Mouse (Mus musculus) c-Kit-negative CD71-positive TER-119-positive erythroid progenitor cells, embryonic 14.5 days (primary cell): Measurements from ENCODE around the gene Hes3.

ENCODE experiments used
- DNase-seq: peaks from one replicate; pipeline ENCODE4 v3.0.0-alpha.2; 2013; ENCODE audit warnings: low read depth, low spot score

The Hes3 gene

GRCm38 (mm10) chr4:152291562-152291961, at the start of gene Hes3:
Gene Hes3, minus strand, starts transcription at chr4:152291662.
- DNase-seq = no peak

DNA sequence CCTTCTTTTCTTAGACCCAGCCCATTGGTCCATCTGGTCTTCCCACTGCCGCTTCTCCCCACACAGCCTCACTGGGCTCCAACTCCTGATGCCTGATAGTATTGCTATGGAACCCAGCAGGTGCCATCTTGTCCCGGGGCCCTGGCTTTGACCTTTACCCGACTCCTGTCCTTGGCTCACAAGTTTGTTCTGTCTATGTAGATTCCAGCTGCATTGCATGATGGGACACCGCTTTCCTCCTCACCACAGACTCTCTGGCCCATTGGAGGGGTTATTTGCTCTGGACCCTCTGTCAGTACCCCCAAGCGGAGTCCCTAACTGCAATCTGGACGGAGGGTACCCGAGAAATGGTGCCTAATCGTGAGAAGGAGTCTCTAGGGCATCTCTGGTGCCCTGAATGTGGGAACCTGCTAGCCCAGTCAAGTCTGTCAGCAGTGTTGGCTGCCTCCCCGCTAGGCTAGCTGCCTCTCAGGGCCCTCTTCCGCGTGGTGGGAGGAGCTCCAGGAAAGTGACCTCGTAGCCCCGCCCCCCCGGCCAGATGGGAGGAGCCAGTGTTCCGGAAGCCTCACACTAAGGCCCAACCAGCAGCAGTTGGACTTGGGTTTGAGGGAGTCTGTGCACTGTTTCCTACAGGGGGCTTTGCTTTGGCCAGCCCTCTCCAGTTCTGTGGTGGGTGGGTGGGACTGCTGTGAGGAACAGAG, 49.3 kb upstream of the Hes3 start:
- no peak for DNase-seq

- no peak for DNase-seq
Measured at GRCm38 (mm10) chr4:152339293-152339790, 47.9 kb upstream of the Hes3 start.

GRCm38 (mm10) chr4:152338419-152339292, 47.2 kb upstream of the Hes3 start, which contains the start of gene Chd5:
Gene Chd5, plus strand, starts transcription at chr4:152338651.
- no peak for DNase-seq

GRCm38 (mm10) chr4:152337772-152338171, 46.3 kb upstream of the Hes3 start:
- no peak for DNase-seq

DNA sequence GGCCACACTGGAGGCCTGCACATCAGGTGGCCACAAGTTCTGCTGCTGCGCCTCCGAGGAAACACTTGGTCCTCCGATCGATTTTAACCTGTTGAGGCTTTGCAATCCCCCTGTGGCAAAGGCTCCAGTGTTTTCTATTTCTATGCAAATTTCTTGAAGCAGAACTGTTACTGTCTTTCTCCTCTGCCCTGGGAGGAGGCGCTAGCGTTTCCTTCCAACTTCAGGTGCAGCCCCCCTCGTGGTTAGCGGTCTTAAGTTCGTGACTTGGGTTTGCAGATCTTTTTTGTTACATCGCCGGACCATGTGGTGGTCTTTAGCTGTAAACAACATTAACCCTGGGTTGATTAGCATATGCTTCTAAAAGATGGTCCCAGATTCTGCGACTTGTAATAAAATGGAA, 42.1 kb upstream of the Hes3 start:
- DNase-seq = no peak

GRCm38 (mm10) chr4:152332952-152333351, 41.5 kb upstream of the Hes3 start:
- no peak for DNase-seq

DNA sequence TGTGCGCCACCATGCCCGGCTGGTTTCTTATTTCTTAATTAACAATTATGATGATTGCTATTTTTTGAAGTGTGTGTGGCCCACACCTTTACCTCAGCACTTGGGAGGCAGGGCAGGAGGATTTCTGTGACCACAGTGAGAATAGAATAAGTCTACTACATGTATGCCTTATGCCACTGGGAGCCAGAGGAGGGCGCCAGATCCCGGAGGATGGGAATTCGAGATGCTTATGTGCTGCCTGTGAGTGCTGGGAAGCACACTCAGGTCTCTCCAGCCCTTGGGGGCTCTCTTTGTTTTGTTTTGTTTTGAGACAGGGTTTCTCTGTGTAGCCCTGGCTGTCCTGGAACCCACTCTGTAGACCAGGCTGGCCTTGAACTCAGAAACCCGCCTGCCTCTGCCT, 37.2 kb upstream of the Hes3 start:
- no peak for DNase-seq

DNA sequence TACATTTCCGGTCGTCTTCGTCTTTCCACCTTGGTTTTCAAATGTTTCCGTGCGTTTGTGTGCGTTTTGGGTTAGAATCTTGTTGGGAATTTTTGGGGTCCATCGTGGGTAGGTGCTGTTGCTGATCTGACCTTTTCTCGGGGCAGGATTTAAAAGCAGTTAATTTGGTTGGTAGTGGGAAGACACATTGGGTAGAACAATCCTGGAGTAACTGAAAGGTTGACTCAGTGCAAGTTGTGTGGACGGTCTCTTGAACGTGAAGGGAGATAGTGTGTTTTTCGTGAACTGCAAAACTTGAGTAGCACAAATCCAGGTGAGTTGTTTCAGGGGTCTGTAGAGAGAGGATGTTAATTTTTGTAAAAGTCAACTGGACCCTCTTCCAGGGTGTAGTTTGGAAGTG, 35.1 kb upstream of the Hes3 start:
- no peak for DNase-seq

DNA sequence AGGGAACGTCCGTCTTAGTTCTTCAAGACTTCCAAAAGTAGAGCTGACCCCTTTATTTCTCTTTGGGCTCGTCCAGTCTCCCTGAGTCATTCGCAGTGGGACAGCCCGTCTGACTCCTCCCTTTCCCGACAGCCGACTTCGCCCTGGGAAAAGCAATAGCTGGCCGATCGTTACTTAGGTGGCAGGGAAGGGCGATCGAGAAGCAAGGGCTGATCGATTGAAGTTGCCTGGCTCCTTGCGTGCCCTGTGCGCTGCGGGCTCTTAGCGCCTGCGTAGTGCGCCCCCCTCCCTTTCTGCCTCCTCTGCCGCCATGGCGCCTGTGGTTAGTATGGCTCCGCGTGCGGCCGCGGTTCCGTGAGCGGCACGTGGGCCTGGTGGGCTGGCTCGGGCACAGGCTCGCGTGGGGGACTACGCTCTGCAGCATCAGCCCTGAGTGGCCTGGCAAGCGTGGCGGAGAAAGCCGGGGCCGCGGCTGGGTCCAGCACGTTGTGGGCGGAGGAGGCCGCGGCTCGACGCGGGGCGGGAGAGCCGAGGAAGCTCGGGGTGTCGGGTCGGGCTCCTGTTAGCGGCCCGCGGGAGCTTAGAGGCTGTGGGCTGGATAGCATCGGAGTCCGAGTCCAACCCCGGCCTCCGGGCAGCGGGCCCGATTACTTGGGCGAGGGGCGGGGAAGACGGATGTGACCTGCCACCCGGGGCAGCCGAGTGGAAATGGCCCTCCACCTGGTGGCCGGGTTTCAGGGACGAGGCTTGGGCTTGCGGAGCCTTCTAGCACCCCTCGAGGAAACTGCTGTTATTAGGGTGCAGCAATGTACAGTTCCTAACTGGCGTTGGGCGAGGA, 34.3 kb upstream of the Hes3 start, which contains the start of gene Rpl22:
Rpl22 (plus strand) TSS at position 169 of the 838 bp plus-strand sequence.
- peak; percentile 90 for DNase-seq

DNA sequence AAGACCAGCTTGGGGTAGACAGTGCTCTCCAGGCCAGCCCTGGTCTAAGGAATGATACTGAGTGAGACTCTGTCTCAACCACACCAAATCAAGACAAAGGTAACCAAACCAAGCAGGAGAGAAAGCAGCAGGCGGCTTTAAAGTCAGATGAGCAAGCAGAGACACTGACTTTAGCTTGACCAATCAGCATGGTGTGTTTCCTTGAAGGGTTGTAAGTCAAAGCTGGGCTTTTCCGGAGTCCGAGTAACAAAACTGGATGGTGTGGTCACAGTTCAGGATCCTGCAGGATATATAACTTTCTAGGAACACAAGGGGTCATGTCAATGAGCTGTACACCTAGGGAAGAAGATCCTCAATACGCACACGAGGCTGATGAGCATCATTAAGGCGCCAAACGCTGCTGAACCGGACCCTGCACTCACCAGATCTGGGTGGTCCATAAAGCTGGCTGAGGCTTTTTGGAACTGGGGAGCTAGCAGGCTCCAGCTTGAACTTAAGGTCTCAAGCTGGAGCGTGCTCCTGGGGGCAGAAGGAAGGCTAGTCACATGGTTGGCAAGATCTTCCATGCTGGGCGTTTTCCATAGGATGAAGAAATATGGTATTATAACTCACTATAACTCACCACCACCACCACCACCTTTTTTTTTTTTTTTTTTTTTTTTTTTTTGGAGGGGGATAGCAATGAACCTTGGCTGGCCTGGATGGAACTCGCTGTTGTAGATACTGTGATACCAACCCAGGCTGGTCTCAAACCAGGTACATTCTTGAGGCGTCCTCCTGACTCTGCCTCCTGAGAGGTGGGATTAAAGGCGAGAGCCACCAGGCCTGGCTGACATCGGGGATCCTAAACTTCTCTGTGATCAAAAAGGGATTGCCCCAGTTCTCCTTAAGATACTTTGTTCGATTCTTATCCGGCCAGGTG, 33.4 kb upstream of the Hes3 start:
- DNase-seq = no peak

DNA sequence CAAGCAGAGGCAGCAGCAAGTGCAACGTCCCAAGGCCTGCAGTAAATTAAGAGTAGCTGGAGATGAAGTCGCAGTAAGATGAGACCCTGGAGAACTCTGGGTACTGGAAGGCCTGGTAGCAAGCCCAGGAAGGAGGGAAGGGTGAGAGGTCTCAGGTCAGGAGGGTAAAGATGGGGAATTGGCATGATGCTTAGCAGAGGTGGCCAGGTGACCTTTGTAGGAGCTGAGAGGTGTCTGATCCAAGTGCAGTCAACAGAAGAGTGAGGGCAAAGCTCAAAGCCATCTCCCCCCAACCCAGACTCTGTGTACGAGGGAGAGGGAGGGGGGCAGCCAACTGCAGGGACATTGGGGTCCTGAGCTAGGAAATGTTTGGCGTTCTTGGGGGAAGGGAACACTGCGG, 30.0 kb upstream of the Hes3 start:
- no peak for DNase-seq

- no peak for DNase-seq
Measured at GRCm38 (mm10) chr4:152318517-152319234, 27.2 kb upstream of the Hes3 start, which contains the start of gene Rnf207. Gene Rnf207, minus strand, starts transcription at chr4:152318993.

- DNase-seq = no peak
Measured at GRCm38 (mm10) chr4:152317631-152318033, 26.2 kb upstream of the Hes3 start.

DNA sequence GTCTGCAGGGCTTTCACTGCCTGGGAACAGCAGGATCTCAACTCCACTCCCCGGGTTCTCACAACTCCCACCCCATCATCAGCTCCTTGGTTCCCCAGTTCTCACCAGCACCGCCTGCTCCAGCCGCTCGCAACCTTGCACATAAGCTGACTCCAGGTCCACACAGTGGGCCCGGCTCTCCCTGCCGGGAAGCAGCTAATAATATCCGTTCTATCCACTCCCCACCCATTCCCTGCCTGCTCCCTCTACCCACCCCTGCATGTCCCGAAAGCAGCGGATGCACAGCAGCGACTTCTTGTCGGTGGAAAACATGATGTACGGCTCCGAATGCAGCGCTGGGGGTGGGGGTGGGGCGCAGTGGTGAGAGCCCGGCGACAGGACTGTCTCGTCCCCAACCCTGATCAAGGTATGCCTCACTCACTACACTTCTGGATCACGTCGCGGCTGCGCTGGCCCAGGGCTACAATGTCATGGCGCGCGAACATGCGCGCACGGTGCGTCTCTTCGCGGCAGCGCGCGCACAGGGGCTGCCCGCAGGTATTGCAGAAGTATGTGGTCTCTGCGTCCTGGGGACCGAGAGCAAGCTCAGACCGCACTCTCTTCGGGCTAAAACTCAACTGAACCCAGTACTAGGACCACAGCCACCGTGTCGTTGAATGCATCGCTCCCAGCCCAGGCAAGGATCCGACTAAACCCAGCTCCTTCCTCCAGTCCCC, 24.2 kb upstream of the Hes3 start:
- DNase-seq = no peak

DNA sequence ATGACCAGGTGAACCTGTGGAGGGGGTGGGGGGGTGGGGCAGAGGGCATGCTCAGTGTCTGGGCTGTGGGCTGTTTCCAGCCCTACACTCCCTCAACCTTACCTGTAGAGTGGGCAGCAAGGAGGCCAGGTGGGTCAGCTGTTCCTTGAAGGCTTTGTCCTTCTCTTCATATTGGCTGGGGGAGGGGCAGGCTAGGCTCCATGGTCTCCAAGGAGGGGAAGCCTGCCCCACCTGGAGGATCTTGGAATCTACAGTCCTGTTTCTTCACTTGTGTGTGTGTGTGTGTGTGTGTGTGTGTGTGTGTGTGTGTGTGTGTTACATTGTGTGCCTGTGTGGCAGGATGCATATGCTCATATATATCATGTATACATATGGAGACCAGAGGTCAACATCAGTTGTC, 22.5 kb upstream of the Hes3 start:
- no peak for DNase-seq

- no peak for DNase-seq
Measured at GRCm38 (mm10) chr4:152313211-152313632, 21.8 kb upstream of the Hes3 start.

GRCm38 (mm10) chr4:152312186-152312585, 20.7 kb upstream of the Hes3 start:
- no peak for DNase-seq

- no peak for DNase-seq
Measured at GRCm38 (mm10) chr4:152307542-152307941, 16.1 kb upstream of the Hes3 start.
